Comparison of ENCODE assay signal across 11 mouse cellular contexts in the genomic region with DNA sequence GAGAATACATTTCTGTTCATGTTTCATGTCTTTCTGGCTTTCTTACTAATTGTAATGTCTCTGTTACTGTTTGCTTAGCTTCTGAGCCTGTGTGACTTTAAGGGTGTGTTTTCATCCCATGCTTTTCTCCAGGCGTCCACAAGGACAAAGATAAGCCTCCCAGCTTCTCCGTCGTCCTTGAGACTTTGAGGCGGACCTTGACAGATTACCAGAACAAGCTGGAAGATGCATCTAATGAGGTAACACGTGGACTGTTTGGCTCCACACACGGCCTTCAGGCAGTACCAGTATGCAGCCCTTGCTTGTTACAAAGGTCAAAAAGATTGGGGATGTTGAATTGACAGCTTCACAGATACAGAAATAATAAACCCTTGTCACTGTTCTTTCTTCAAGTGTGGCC.
DNase-seq lines count a peak whose midpoint lies in the region; ATAC-seq lines count a peak whose summit lies in the region.
"Had no signal": no experiment of that assay in that cellular context is flagged by ENCODE, and none has a peak within 500 bp of the region (broad histone marks: within the 10 kb centered on the region; RNA-seq: fewer than 3 reads in every experiment).

No protein-coding gene starts in this region.

- H3K9me3 ChIP-seq in kidney, embryonic 16.5 days (ENCODE audit: low read length) = no peaks in the 10 kb centered on the region

- no peaks in the 10 kb centered on the region for H3K27me3 ChIP-seq in kidney, embryonic 16.5 days (ENCODE audit: insufficient read depth, low read length)
- H3K27me3 ChIP-seq: CH12.LX had no signal

- ATAC-seq in kidney, embryonic 16.5 days (ENCODE audit: low FRiP score, low TSS enrichment) = no peak
- ATAC-seq in erythroblast, adult 5-6 weeks (replicated peaks; ENCODE audit: low FRiP score, poor library complexity, severe bottlenecking) = no peak

- H3K4me2 ChIP-seq in kidney, embryonic 16.5 days (replicated peaks; ENCODE audit: low read depth, low read length) = no peak overlapping the region

- H3K27ac ChIP-seq in kidney, embryonic 16.5 days (ENCODE audit: low read length) = no peak overlapping the region

- H3K4me3 ChIP-seq in kidney, embryonic 16.5 days (ENCODE audit: low read length) = no peak overlapping the region

- H3K4me1 ChIP-seq in kidney, embryonic 16.5 days (ENCODE audit: insufficient read depth, low read length) = peaks cover 16% of the 10 kb centered on the region; the same call in 1 of the 2 replicates

- 63% methylated on average over 6 of the region's 6 CpGs for WGBS in kidney, embryonic 16.5 days

- no peak overlapping the region for H3K9ac ChIP-seq in kidney, embryonic 16.5 days (replicated peaks; ENCODE audit: low read length)

- peak; percentile 10 to 16 for DNase-seq in kidney, adult 8-10 months
- DNase-seq in adrenal gland, adult 2 months = peak; percentile 83
- DNase-seq in embryo, embryonic 10 days (ENCODE audit: low spot score) = peak; percentile 54
- DNase-seq in retina, embryonic 14.5 days (ENCODE audit: low spot score) = peak; percentile 40
- DNase-seq in right cerebral cortex, postnatal 10 days (ENCODE audit: low spot score in 2 of 2) = no peak
- DNase-seq: gastrocnemius, postnatal 10 days; lung, adult 2 months; thymus, postnatal 36 days had no signal

- no peaks in the 10 kb centered on the region for H3K36me3 ChIP-seq in kidney, embryonic 16.5 days (ENCODE audit: insufficient read depth, low read length)

Comparison
In these comparisons a context has a peak if more than half of its experiments do, and no peak if none do; other contexts are left out.
1. DNase-seq: peak in kidney, adult 8-10 months (2 of 2), adrenal gland, adult 2 months (single experiment), embryo, embryonic 10 days (single experiment) and retina, embryonic 14.5 days (single experiment); none in right cerebral cortex, postnatal 10 days (0 of 2).